Mouse (Mus musculus) layer of hippocampus, postnatal 25 days (tissue): ENCODE results near the gene Svop. TPM values are rescaled to one million over a fixed set of nuclear protein-coding genes. Genes with fewer than 3 reads are reported as not detected.

Source experiments
- DNase-seq, 2 experiments: peaks; one replicate each; pipeline ENCODE4 v3.0.0; 2022; ENCODE audit warnings: mixed read lengths in 2 of 2, low spot score in 1 of 2; ENCODE audit errors: extremely low spot score in 1 of 2
- total RNA-seq, 2 experiments: library from RNA; stranded (reverse); gene quantifications; 2 replicates each; pipeline ENCODE4 v1.2.3; 2021

Gene Svop
- total RNA-seq, 2 experiments from 2014 or later: 169 to 187 TPM

DNA sequence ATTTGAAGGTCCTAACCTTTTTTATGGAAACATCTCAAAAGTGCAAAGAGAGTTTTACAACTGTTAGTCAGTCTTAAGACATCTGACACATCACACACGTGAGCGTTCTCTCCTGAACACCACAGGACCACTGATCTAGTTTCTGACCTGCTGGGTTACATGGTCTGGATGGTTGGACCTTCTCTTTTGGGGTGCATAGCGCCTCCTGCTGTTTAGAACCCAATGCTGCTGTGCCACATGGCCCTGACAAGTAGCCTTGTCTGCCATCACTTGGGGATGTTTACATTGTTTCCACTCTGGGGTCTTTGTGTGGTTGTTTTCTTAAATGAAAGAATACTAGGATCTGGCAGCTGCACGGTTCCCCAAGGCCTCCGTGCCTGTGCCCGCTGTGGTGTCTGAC lies 22.0 kb upstream of the Svop start:
- DNase-seq: no peak

DNA sequence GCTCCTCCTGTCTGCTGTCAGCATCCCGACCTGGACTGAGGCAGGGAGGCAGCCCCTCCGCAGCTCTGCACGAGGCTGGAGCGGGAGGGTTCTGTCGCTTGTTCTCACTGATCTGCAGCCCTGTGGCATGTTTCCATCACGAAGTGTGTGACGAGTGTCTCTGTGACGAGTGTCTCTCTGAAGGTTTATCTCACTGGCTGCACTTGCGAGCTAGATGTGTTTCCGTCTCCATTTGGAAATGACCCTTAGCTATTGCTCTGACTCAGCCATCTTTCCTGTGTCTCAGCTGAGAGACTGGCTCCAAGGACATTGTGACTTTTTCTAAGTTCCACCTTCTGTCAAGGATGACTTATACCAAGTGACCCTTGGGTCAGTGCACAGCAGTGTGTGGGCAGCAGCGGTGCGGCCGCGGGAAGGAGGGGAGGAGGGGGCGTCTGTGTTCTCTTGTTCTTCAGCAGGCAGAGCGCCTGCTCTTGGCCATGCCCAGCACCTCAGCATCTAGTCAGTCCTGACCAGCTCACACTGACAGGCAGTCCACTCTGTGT lies 15.1 kb upstream of the Svop start:
- DNase-seq: no peak

DNA sequence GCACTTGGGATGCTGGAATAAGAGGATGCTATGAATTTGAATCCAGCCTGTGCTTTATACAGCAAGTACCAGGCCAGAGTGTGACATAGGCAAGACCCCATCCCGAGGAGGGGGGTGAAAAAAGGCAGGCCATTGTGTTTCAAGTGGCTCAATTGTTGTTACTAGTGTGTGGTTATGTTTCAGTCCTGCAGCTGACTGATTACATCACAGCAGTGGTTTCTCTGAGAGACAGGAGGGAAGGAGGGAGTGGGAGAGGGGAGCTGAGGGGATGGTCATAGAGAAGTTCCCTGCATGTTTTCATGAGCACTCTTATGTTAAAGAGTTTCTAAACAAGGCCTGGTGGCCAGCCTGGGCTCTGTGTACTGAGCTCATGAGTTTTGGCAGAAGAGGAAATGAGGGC lies 11.4 kb upstream of the Svop start:
- no peak for DNase-seq

DNA sequence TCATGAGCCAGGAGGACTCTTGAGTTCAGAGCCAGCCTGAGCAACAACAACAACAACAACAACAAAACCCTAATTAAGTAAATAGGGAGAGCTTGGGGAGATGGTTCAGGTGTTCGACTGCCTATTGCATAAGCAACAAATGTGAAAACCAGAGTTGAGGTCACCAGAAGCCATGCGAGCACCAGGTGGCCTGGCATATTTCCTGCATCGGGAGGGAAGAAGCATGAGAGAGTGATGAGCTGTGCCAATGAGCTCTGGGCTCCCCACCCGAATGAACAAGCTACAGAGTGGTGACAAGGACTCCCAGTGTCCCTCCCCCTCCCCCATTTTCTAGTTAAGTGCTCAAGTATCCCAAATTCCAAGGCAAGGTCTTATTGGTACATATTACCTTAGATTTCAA lies 10.5 kb upstream of the Svop start:
- DNase-seq: no peak

DNA sequence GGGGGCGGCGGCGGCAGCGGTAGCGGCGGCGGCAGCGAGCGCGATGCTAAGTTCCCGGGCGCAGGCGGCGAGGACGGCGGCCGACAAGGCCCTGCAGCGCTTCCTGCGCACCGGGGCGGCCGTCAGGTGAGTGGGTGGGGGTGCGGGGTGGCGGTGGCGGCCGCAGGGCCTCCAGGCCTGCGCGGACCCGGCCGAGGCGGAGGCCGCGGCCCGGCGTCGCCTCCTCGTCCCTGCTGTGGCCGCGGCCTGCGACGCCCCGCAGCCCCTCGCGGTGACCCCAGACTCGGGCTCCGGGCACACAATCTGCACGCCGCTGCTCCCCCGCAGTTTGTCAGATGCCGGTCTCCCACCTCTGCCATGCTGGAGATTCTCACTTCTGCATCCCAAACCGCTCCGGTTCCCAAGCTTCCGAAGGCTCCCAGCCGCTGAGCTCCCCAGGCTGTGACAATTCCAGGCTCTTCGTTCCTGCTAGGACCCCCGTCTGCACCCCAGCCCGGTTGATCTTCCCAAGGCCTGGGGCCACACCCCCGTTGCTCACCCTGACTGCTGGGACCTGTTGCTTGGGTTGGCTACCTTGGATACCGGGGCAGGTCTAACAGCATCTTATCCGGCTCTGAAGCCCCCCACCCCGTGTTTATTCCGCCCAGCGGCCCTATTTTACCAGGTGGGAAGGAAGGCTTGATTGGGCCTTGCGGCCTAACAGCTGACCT lies 9.2 kb upstream of the Svop start:
- DNase-seq: no peak

DNA sequence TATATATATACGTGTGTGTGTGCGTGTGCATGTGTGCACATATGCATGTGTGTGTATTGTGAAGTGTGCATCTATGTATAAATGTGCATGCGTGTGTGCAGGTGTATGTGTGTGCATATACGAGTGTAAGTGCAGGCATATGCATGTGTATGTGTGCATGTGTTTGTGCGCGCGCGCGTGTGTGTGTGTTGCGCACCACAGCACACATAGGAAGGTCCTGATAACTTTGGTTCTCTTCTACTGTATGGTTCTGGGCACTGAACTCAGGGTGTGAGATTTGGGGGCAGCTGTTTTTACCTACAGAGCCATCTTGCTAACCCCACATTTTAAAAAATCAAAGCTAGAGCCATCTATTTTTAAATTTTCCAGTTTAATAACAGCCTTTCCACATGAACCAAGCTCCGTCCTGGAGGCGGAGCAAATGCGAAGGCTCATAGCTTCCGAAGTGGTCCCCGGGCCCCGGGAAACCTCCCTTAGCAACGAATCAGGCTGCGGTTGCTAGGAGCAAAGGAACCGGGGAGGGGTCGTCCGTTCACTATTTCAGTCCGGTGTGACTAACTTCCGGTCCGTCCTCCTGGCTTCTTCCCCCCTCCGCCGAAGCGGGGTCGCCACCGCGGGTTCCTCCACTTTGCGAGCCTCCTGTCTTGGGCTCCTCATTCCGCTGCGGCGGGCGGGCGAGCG lies 8.5 kb upstream of the Svop start:
- peak; percentile 89 to 98 for DNase-seq

DNA sequence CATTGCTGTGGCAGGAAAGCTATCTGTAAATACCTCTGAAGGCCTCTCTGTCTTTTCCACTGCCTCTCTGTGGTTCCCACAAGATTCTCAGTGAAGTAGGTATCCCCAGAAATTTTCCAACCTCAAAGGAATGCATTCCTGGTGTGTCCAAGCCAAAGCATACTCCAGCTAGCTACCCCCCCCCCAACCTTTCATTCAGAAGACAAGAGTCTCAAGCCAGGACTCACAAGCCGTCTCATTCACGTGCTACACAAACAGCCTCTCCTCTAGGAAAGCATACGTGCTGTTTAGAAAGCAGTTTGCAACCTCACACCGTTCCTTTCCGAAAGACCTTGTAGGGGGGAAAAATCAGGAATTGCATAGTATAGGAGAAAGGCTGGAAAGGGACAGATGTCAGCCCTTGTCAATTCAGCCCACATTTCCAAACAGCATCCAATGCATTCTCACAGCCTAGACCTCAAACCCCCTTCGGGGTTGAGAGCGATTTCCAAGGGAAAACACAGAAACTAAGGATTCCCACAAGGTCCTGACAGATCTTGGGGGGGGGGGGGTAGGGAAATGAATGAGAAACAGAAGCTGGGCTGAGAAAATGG lies 853 bp downstream of the Svop start:
- no peak for DNase-seq

DNA sequence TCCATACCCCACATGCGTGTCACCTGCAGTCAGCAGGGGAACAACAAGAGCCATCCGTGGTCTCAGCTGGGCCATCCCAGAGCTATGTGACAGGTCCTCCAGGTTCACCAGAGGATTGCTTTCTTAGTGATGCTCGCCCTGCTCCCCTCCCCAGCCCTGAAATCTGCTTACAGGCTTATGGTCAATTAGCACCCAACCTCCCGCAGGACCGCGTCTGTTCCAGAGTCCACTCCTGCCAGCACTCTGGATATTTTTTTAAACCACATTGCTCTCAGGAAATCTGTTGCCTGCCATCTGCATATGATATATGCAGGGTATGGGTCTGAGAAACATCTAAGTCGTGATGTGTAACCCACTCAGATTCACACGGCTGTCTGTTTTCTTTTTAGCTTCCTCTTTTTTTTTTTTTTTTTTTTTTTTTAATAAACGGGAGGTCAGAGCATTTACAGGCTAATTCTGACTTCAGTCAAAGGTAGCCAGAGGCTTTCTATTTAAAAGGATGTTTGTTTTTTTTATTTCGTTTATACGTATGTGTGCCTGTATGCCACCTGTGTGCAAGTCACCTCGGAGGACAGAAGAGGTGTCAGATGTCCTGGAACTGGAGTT lies 3.4 kb downstream of the Svop start:
- no peak for DNase-seq

DNA sequence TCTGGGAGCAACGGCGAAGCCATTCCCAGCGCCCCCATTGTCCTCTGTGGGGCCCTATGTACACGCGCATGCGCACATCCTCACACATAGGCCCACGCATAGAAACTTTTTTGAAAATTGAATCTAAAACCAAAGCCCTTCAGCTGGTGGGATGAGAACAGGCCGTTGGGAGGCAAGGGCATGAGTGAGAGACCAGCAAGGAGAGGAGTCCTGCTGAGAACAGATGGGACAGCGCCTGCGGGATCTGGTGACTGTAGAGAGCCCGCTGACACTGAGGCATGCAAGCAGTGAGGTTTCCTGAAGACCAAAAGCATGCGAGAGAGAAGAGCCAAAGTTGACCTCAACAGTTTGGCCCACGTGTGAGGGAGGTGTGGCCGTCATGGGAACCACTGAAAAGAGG lies 5.9 kb downstream of the Svop start:
- DNase-seq: no peak

DNA sequence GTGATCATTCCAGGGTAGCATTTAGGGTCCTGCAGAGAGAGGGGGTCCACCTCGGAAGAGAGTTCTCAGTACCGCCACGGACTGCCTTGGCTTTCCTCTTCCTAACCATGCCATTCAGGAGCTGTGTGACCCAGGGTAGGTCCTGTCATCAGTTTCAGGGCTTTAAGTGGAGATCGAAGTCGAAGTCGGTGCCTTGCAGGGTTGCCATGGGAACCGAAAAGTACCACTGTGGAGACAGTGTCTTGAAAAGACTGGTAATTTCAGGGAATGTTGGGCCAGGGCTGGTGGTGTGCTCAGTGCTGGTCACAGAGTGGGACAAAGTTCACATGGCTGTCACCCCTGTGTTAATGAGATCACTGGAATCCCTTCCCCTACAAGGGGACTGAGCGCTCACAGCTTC lies 14.4 kb downstream of the Svop start:
- DNase-seq: no peak

DNA sequence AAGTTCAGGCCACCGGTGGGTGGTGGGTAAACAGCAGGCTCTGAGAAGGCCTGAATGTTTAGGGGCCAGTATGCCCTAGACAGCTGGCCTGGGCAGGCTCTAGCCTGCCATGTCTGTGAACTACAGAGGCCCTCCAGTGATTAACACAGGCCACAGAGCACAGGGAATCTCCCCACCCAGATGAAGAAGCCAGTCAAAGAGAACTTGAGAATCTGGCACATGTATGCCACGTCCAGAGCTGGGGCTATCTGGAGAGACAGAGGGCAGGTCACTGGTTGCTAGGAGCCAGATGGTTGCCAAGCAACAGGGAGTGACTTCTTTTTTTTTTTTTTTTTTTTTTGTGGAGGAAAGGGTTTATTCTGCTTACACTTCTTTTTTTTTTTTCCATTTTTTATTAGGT lies 19.1 kb downstream of the Svop start:
- DNase-seq: no peak

DNA sequence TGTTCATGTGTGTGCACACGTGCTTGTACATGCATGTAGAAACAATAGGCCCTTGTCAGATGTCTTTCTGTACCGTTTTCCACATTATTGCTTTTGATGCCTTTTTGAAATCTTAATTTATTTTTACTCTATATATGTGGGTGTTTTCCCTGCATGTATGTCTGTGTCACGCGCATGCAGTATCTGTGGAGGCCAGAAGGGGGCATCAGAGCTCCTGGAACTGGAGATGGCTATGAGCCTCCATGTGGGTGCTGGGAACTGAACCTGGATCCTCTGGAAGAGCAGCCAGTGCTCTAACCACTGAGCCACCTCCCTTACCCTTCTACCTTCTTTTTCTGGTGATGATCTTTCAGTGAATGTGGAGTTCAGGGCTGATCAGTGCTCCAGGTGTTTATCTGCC lies 20.5 kb downstream of the Svop start:
- no peak for DNase-seq

DNA sequence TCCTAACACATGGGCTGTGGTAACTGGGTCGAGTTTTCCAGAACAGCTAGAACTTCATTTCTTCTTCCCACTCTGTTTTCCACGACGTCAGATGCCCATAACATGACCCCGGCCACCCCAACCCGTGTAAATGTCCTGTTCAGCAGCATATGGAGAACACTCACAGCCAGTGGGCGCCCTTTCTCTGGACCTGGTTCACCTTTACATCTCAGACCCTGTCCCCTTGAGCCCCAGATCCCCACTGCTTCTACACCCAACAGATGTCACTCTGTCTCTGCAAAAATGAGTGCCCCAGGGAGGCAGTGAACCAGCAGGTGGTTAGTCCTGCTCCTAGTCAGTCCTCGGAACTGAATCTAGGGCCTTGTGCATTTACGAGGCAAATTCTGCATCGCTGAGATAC lies 23.4 kb downstream of the Svop start:
- no peak for DNase-seq

DNA sequence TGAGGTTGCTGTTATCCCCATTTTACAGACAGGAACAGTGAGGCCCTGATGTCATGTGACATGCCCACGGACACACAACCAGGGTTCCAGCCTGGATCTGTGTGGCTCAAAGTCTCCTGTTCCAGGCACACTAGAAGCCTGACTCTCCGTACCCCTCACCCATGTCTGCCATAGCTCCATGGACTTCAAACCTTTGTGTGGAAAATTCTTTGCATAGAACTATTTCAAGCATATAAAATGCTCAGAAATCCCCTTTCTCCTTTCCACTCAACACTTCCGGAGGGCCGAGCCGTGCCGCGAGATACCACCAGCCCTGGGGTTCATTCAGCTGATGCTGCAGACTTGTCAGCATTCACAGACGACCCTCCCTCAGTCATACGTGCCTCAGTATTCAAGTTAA lies 23.8 kb downstream of the Svop start:
- DNase-seq: no peak

DNA sequence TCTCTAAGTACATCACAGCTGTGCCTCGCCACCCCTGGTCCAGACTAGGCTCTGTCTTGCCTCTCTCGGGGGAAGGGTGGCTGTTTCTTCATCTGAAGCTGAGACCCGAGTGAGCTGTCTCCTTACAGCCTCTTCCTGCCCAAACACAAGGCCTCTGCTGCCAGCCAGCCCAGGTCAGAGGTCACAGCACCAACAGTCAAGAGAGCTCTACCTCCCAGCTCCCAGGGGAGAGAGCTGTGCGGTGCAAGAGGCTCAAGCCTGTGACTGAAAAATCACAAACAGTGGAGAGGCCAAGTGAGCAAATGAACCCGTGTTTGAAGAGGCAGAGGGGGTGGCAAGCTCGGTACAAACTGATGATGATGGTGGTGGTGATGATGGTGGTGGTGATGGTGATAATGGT lies 24.8 kb downstream of the Svop start:
- no peak for DNase-seq

DNA sequence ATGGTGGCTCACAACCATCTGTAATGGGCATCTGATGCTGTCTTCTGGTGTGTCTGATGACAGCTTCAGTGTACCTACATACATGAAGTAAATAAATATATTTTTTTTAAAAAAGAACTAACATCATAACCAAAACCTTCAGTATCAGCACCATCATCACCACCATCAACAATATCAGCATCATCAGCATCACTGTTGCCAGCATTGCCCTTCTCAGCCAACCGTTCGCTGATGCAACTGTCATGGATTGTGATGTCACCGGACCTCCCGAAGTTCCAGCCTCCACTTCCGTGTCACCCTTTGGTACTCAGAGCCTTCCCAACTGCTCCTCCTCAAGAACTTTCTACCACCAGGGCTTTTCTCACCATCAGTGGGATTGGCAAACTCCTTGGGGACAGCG lies 26.2 kb downstream of the Svop start, which contains the start of gene Usp30:
TSS of gene Usp30 (plus strand) at position 301 of the 400 bp plus-strand sequence.
- no peak for DNase-seq

DNA sequence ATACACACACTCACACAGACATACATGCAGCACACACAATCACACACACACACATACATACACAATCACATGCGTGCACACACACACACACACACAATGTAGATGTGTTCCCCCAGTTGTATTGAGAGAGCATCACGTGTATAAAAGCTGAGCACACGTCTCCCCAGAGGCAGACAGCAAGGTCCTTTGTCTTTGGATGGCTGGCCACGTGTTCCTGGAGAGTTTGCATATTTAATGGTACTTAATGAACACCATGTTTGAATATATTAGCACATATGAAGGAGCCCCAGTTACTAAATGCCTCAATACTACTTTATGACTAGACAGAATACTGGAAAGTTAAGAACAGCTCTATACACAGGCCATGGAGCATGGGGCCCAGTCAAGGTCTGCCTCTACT lies 27.4 kb downstream of the Svop start:
- no peak for DNase-seq

DNA sequence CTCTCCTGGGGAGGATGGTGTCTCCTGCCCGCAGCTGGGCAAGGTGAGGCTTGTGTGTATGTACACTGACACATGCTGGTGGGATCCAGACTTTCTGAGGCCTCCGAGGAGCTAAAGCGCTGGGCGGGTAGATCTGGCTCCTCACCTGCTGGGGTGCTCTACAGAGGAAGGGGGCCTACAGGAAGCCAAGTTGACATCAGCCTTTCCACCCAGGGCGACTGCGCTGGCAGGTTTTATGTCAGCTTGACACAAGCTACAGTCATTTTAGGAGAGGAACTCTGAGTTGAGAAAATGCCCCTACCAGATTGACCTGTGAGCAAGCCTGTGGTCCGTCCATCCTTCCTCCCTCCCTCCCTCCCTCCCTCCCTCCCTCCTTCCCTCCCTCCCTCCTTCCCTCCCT lies 29.7 kb downstream of the Svop start:
- DNase-seq: no peak

DNA sequence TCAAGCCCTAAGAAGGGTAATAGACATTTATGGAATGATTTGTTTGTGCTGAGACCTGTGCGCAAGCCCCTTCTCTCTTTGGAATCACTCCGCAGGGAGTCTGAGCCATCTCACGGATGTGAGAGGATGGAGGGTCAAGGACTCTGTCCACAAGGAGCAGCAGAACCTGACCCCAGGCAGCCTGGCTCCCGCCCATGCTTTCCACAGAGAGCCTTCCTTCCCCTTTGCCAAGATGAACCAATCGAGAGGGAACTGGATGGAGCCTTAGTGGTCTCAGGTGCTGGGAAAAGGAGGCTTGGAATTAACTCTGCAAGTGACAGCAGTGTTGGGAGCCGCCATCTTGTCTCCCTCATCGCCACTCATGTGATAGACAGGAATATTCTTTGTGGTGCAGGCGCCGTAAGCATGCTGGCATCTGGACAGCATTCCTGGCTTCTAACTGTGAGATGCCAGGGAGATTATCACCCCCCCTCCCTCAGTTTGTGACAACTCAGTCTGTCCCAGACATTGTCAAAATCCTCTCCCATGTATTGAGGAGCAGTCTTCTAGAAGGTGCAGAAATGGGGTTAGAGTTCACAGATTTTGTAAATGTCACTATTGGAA lies 34.1 kb downstream of the Svop start:
- DNase-seq: no peak

DNA sequence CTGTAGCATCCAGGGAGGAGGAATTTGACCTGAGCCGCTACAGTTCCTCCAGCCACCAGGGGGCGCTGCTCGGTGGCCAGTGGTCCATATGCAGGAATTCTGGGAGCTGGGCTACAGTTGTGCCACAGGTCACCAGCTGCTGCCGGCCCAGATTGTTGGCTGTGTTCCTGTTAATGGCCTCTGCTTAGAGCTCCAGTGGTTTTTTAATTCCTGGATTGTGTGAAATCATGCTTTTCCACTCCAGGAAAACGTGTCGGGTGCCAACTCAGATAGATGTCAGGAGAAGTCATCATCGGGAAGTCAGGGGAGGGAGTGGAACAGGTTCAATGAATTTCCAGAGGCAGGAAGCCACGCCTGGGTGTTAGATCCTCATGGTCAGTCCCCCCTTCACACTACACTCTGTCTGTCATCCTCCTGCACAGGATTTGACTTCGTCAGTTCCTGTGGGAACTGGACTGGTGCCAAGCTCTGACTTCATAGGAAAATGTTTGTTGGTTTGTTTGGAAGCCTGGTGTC lies 39.1 kb downstream of the Svop start:
- peak in 1 of 2 experiments; percentile 65 for DNase-seq
